Mouse (Mus musculus) ES-Bruce4 (cell line): ENCODE data around the gene Mrpl36. TPM values are rescaled to one million over a fixed set of nuclear protein-coding genes. Genes with fewer than 3 reads are reported as not detected.

Source experiments
- H3K27ac ChIP-seq: 2 replicates; pipeline ENCODE4 v1.5.1; 2012; ENCODE audit warnings: low read length, inconsistent platforms; ENCODE audit not compliant: insufficient read depth
- H3K27me3 ChIP-seq: 2 replicates; pipeline ENCODE4 v1.6.1; 2012; ENCODE audit warnings: mild to moderate bottlenecking, low read length, inconsistent platforms; ENCODE audit not compliant: control insufficient read depth, poor library complexity, insufficient read depth, severe bottlenecking
- H3K36me3 ChIP-seq: 2 replicates; pipeline ENCODE4 v1.6.1; 2012; ENCODE audit warnings: inconsistent platforms, mild to moderate bottlenecking, low read length, moderate library complexity; ENCODE audit not compliant: control insufficient read depth, poor library complexity, insufficient read depth, severe bottlenecking
- H3K4me1 ChIP-seq: one replicate; pipeline ENCODE4 v1.8.1; 2011; ENCODE audit warnings: low read length; ENCODE audit not compliant: control insufficient read depth, insufficient read depth
- H3K4me3 ChIP-seq: 2 replicates; pipeline ENCODE4 v1.5.1; 2011; ENCODE audit warnings: low read depth, mild to moderate bottlenecking, low read length
- H3K9ac ChIP-seq: 2 replicates; pipeline ENCODE4 v1.6.1; 2012; ENCODE audit warnings: low read depth, mild to moderate bottlenecking, inconsistent platforms; ENCODE audit not compliant: poor library complexity, severe bottlenecking
- H3K9me3 ChIP-seq: replicated peaks from 2 replicates; pipeline ENCODE4 v1.6.1; 2012; ENCODE audit warnings: mild to moderate bottlenecking, low read length, inconsistent platforms; ENCODE audit not compliant: control insufficient read depth, poor library complexity, insufficient read depth, severe bottlenecking
- CTCF ChIP-seq: IDR thresholded peaks from one replicate; pipeline ENCODE4 v1.8.1; 2011; ENCODE audit warnings: low read depth, low read length
- EP300 ChIP-seq: IDR thresholded peaks from 2 replicates; pipeline ENCODE4 v1.6.1; 2011; ENCODE audit warnings: low read depth, low read length; ENCODE audit not compliant: insufficient read depth
- POLR2A ChIP-seq: IDR thresholded peaks from one replicate; pipeline ENCODE4 v1.8.1; 2011; ENCODE audit warnings: low read length; ENCODE audit not compliant: insufficient read depth
- polyA plus RNA-seq: library from polyadenylated mRNA; stranded (reverse); fragments of >200 nt; gene quantifications from 2 replicates; pipeline ENCODE4 v1.2.4, GENCODE M21; 2011; ENCODE audit warnings: low read depth; ENCODE audit not compliant: missing spikeins, insufficient read depth, insufficient read length

Gene Mrpl36
- polyA plus RNA-seq, 1 experiment: 49.3 TPM

DNA sequence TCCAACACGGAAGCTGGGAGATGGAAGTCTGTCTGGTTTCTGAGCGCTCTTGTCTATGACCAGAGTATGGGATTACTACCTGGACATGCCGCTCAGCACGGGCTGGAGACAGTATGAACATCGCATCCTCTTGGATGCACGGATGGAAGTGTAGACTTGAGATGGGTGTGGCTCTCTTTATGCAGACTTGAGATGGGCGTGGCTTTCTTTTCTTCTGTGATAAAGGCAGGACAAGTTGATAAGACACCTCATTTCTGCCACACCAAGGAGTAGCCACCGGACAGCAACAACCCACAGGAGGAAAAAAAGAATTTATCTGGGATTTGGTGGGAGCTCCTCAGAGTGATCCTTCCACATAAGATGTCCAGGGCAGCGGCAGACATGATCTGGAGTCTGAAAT, 22.4 kb downstream of the Mrpl36 start:
- no peaks in the 10 kb centered on the region for H3K27me3 ChIP-seq
- no peaks in the 10 kb centered on the region for H3K9me3 ChIP-seq
- no peaks in the 10 kb centered on the region for H3K4me1 ChIP-seq
- TF ChIP-seq POLR2A (no peak), EP300 (no peak), CTCF (no peak)
- H3K27ac ChIP-seq: no peak overlapping the region
- H3K36me3 ChIP-seq: no peaks in the 10 kb centered on the region
- no peak overlapping the region for H3K9ac ChIP-seq
- no peak overlapping the region for H3K4me3 ChIP-seq

DNA sequence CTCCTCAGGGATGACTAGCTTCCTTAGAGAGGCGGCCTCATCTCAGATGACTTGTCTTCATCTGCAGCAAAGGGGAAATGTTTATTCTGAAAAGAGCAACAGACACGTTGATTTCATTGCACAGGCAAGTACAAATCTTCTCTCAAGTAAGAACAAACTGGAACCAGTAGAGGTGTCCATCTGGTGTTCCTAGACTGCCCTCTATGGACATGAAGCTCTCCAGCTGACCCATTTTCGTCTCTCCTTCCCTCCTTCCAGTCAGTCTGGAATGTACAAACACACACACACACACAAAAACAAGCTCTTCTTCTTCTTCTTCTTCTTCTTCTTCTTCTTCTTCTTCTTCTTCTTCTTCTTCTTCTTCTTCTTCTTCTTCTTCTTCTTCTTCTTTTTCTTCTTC, 23.6 kb downstream of the Mrpl36 start:
- no peak for TF ChIP-seq POLR2A
- TF ChIP-seq EP300: no peak
- no peaks in the 10 kb centered on the region for H3K36me3 ChIP-seq
- no peaks in the 10 kb centered on the region for H3K4me1 ChIP-seq
- no peaks in the 10 kb centered on the region for H3K9me3 ChIP-seq
- H3K9ac ChIP-seq: no peak overlapping the region
- H3K4me3 ChIP-seq: no peak overlapping the region
- no peak overlapping the region for H3K27ac ChIP-seq
- no peaks in the 10 kb centered on the region for H3K27me3 ChIP-seq

DNA sequence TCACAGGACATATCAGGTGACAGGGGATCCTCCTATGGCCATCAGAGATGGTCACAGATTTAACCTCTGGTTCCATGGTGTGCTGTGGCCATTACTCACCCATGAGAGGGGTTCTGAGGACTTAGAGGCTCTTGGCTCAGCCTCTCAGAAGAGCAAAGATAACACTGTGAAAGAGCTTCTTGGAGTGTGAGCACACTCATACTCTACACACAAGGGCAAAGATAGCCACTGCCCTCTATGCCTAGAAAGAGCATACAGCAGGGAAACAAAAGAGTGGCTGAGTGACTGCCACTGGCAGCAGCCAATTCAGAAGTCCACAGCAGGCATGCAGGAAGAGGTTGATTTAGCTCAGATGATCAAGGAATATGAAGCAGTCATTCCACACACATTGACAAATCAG, 24.2 kb downstream of the Mrpl36 start:
- Histone ChIP-seq H3K9me3 (no peaks in the 10 kb centered on the region), H3K4me1 (no peaks in the 10 kb centered on the region), H3K27ac (no peak overlapping the region), H3K36me3 (no peaks in the 10 kb centered on the region), H3K9ac (no peak overlapping the region), H3K4me3 (no peak overlapping the region), H3K27me3 (no peaks in the 10 kb centered on the region)
- TF ChIP-seq CTCF: no peak
- TF ChIP-seq POLR2A: no peak
- TF ChIP-seq EP300: no peak

DNA sequence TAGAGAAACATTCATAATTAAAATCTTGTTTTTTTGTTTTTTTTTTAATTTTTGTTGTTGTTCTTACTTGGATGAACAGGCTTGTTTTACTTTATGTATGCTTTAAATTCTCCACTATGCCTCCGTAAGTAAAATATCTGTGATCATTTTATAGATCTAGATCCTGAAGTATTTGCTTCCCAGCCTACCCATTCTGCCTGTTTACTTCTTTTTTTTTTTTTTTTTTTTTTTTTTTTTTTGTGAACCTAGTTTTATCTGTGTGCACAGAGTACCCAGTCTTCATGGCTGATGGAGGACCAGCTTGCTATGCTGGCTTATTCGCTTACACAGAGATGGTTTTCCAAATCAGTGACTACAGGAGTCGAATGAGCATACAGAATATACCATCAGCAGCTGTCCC, 28.8 kb downstream of the Mrpl36 start:
- Histone ChIP-seq H3K9me3 (no peaks in the 10 kb centered on the region), H3K9ac (no peak overlapping the region), H3K36me3 (no peaks in the 10 kb centered on the region), H3K27me3 (no peaks in the 10 kb centered on the region), H3K27ac (no peak overlapping the region), H3K4me3 (no peak overlapping the region), H3K4me1 (no peaks in the 10 kb centered on the region)
- no peak for TF ChIP-seq POLR2A
- no peak for TF ChIP-seq CTCF
- no peak for TF ChIP-seq EP300

DNA sequence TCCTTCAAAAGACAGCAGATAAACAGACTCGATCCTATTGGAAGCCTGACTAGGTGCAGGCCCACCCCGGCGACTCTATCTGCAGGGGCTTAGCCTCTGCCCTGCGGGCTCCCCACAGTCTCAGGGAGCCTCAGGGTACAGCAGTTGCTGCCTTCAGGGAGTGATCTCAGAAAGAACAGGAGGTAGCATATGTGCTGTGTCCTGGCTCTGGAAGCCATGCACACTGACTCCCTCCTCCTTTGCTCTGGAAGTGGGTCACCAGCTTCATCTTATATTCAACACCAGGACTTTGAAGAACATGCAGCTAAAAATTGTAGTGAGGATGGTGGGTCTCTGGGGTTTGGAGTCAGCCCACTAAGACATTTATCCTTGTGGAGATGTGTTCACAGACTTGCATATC, 45.1 kb downstream of the Mrpl36 start:
- Histone ChIP-seq H3K9me3 (no peaks in the 10 kb centered on the region), H3K27ac (no peak overlapping the region), H3K4me1 (no peaks in the 10 kb centered on the region), H3K27me3 (no peaks in the 10 kb centered on the region), H3K9ac (no peak overlapping the region), H3K36me3 (no peaks in the 10 kb centered on the region), H3K4me3 (no peak overlapping the region)
- TF ChIP-seq POLR2A (no peak), EP300 (no peak), CTCF (no peak)

DNA sequence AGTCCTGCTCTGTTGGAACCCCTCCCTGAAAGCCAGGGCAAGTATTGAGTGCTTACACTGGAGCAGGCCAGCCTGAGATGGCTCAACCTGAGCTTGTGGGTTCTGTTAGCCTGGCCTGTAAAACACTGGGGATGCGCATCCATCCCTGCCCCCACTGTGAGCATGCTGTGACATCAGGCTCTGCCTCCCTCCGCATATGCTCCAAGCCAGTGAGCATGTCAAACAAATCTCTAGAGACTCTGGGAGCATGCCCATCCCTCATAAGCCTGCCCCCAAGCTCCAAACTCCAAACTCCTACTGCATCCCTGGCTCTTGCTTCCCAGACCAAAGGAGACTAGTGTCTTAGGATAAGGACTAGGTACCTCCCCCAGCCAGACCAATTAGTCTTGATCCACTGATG, 46.3 kb downstream of the Mrpl36 start:
- Histone ChIP-seq H3K4me1 (no peaks in the 10 kb centered on the region), H3K36me3 (no peaks in the 10 kb centered on the region), H3K4me3 (no peak overlapping the region), H3K9ac (no peak overlapping the region), H3K9me3 (no peaks in the 10 kb centered on the region), H3K27me3 (no peaks in the 10 kb centered on the region), H3K27ac (no peak overlapping the region)
- no peak for TF ChIP-seq POLR2A
- TF ChIP-seq EP300: no peak
- no peak for TF ChIP-seq CTCF

DNA sequence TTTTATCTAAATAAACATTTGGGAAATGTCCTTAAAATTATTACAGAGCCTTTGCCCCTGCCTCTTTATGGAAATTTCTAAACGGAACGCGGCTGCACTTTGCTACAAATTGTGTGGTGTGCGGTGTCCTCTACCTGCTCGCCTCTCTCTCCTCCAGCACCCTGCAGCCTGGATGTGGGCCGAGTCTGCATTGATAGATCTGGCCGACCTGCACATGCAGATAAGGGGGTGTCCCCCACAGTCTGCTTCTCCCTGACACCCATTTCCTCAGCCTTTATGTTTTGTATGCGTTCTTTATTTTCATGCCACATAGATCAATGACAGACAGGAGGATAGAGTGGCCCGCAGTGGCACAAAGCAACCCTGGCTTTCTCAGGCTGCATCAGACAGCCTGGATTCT, 49.3 kb downstream of the Mrpl36 start:
- Histone ChIP-seq H3K9me3 (no peaks in the 10 kb centered on the region), H3K4me1 (no peaks in the 10 kb centered on the region), H3K4me3 (no peak overlapping the region), H3K27ac (no peak overlapping the region), H3K27me3 (no peaks in the 10 kb centered on the region), H3K9ac (no peak overlapping the region), H3K36me3 (no peaks in the 10 kb centered on the region)
- TF ChIP-seq POLR2A (no peak), EP300 (no peak), CTCF (no peak)

Other genes with a start within 250 kb of the Mrpl36 start
- gene Irx4, start 68.0 kb upstream of the Mrpl36 start, polyA plus RNA-seq: 0.49 and 0.65 TPM in 2 replicates
- gene Ndufs6, start within 50 bp of the Mrpl36 start, polyA plus RNA-seq: 233 and 263 TPM in 2 replicates
- gene Lpcat1, start 138.7 kb downstream of the Mrpl36 start, polyA plus RNA-seq: 44.8 and 52.2 TPM in 2 replicates
- gene Slc6a3, start 208.2 kb downstream of the Mrpl36 start, polyA plus RNA-seq: 0.26 TPM in 1 of 2 replicates, not detected in the other